Mouse (Mus musculus) limb, embryonic 15.5 days (tissue): ENCODE measurements around the gene Fcgr3. TPM values are rescaled to one million over a fixed set of nuclear protein-coding genes. Genes with fewer than 3 reads are reported as not detected.
"Not testable (repeated sequence)": the region's sequence is repeated elsewhere in the genome, so short reads cannot be mapped to it uniquely, and the experiment has no call there.

Experiments used
- ATAC-seq: fragments of 200-750 bp; cut with Nextera tagmentation; 2 replicates; pipeline ENCODE4 v1.8.0; 2017; ENCODE audit warnings: low read depth, moderate TSS enrichment; ENCODE audit not compliant: insufficient number of reproducible peaks, low FRiP score, low TSS enrichment
- H3K27ac ChIP-seq: fragments of 300-500 bp; sonication (generic); 2 replicates; pipeline ENCODE4 v1.5.1; 2015; ENCODE audit warnings: moderate library complexity, mild to moderate bottlenecking, inconsistent platforms
- H3K27me3 ChIP-seq: fragments of 300-500 bp; sonication (generic); 2 replicates; pipeline ENCODE4 v1.6.1; 2015; ENCODE audit warnings: inconsistent platforms
- H3K36me3 ChIP-seq: fragments of 300-500 bp; sonication (generic); 2 replicates; pipeline ENCODE4 v1.6.1; 2015; ENCODE audit warnings: inconsistent platforms
- H3K4me1 ChIP-seq: fragments of 300-500 bp; sonication (generic); 2 replicates; pipeline ENCODE4 v1.6.1; 2015; ENCODE audit warnings: inconsistent platforms
- H3K4me2 ChIP-seq: fragments of 300-500 bp; sonication (generic); 2 replicates; pipeline ENCODE4 v1.6.1; 2015; ENCODE audit warnings: mild to moderate bottlenecking, inconsistent platforms
- H3K4me3 ChIP-seq: fragments of 300-500 bp; sonication (generic); 2 replicates; pipeline ENCODE4 v1.5.1; 2015; ENCODE audit warnings: mild to moderate bottlenecking, inconsistent platforms
- H3K9ac ChIP-seq: fragments of 300-500 bp; sonication (generic); 2 replicates; pipeline ENCODE4 v1.6.1; 2015; ENCODE audit warnings: inconsistent platforms
- H3K9me3 ChIP-seq: fragments of 300-500 bp; sonication (generic); 2 replicates; pipeline ENCODE4 v1.6.1; 2016; ENCODE audit warnings: inconsistent platforms
- WGBS: fragments of 180-500 bp; shearing (Covaris S2); methylation state at CpG from one replicate; pipeline ENCODE4 v1.1.7; 2015; 5-methylcytosine and 5-hydroxymethylcytosine counted together
- polyA plus RNA-seq: library from polyadenylated mRNA; unstranded; fragments of >200 nt; fragmentation: Nextera tagmentation; extraction: Ambion mirVana; gene quantifications from 2 replicates; pipeline ENCODE4 v1.2.1, GENCODE M21; 2015

Gene Fcgr3
- polyA plus RNA-seq, 1 experiment from 2014 or later = 25.9 TPM

DNA sequence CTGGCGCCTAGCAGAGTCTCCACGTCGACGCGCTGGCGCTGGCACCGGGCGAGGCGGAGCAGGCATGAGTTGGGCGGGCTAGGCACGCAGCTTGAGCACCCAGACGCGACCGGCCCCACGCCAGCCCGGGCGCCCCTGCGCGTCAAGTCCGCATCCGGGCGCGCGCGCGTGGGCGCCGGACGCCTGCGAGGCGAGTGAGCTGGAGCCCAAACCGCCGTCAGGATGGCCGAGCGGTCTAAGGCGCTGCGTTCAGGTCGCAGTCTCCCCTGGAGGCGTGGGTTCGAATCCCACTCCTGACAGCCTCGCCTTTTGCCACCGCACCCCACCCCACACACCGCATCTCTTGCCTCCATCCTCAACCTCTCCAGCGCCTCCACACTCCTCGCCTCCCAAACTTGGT, 1.0 kb upstream of the Fcgr3 start:
- Histone ChIP-seq H3K4me1 (peaks cover 11% of the 10 kb centered on the region), H3K27me3 (peaks cover 44% of the 10 kb centered on the region), H3K4me2 (peak overlapping the region; percentile 39), H3K4me3 (peak overlapping the region; percentile 30)
- ATAC-seq = 0 out of 2 replicates have a peak, but pooled peaks have one; percentile 2
- H3K9me3 ChIP-seq, H3K27ac ChIP-seq, H3K9ac ChIP-seq, H3K36me3 ChIP-seq: not testable (repeated sequence)
- WGBS = 7% methylated on average over 32 of the region's 45 CpGs

DNA sequence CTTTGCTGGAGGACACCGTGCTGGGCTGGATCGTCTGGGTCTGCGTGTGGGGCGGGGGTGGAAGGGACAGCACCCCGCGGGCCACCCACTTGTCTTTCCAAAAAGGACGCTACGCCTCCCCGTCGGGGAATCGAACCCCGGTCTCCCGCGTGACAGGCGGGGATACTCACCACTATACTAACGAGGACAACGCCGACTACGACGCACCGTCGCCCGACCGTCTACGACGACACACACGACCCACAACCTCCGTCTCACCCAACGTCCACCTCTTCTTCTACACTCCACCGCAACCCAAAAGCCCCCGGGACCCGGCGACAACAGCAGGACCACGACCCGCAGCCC, 480 bp upstream of the Fcgr3 start:
- H3K27me3 ChIP-seq = peaks cover 43% of the 10 kb centered on the region
- under 1% methylated on average over 24 of the region's 35 CpGs for WGBS

DNA sequence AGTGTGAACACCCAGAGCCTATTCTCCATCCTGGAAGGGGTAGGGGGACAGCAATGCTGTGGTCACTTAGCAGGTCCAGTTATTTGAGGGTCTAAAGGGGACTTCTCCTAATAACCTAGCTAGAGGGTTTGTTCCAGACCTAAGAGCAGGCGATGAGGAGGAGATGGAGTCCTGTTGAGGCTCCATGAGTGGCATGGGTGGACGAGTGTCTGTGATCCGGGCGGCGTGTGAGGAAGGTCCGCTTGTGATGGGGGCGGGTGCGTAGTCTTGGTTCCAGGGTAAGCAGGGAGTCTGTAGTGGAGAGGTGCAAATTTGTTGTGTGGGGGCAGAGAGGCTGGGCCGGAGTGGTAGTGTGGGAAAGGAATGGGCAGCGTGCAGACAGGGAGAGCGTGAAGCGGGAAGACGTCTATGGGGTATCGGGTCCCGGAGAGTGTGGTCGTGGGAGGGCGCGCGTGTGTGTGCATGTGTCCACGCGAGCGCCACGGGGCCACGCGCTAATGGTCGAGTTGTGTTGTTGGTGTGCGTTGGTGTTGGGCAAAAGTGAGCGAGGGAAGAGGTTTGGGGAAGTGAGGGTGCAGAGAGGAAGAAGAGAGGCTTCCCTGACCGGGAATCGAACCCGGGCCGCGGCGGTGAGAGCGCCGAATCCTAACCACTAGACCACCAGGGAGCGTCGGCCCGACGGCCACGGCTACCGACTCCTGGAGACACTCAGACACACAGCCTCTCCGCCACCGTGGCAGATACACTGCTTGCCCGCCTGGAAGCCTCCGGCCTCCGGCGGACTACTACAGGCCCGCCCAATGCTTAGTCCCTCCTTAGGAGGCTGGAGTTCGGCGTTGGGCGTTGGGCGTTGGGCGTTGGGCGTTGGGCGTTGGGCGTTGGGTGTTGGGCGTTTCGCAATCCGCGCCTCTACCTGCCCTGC, 905 bp downstream of the Fcgr3 start:
- ATAC-seq = peak; percentile 71
- Histone ChIP-seq H3K4me1 (peaks cover 11% of the 10 kb centered on the region), H3K4me2 (peak overlapping the region; percentile 48), H3K4me3 (peak overlapping the region; percentile 37), H3K27me3 (peaks cover 35% of the 10 kb centered on the region)
- H3K9me3 ChIP-seq, H3K27ac ChIP-seq, H3K9ac ChIP-seq, H3K36me3 ChIP-seq: not testable (repeated sequence)
- WGBS = 9% methylated on average over 42 of the region's 61 CpGs

More for the DNA sequence above, 480 bp upstream of the Fcgr3 start:
- Histone ChIP-seq H3K4me3 (peak overlapping the region; percentile 37), H3K4me1 (peaks cover 11% of the 10 kb centered on the region), H3K4me2 (peak overlapping the region; percentile 48)
- peak; percentile 17 for ATAC-seq
- H3K9me3 ChIP-seq, H3K27ac ChIP-seq, H3K36me3 ChIP-seq, H3K9ac ChIP-seq: not testable (repeated sequence)

DNA sequence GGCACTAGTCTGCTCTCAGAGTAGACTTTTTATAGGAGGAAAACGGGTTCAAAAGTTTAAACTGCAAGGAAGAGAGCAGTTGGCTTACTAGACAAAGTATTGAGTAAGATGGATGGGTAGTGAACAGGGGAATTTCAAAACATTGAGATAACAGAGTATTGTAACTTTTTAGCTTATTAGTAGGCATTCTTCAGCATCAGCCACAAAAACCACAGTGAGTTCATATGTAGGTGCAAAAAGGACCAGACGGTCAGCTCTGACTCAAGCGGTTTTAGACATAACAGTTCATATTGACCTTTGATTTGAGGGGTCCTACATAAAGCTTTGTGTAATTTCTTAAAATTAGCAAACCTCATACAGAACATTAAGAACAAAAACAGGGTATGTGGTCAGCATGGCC, 3.2 kb downstream of the Fcgr3 start:
- Histone ChIP-seq H3K27ac (no peak overlapping the region), H3K4me3 (no peak overlapping the region), H3K4me2 (no peak overlapping the region), H3K27me3 (peaks cover 32% of the 10 kb centered on the region), H3K9me3 (no peaks in the 10 kb centered on the region), H3K9ac (no peak overlapping the region), H3K36me3 (no peaks in the 10 kb centered on the region), H3K4me1 (peaks cover 11% of the 10 kb centered on the region)
- 82% methylated on average over 3 of the region's 3 CpGs for WGBS
- no peak for ATAC-seq

DNA sequence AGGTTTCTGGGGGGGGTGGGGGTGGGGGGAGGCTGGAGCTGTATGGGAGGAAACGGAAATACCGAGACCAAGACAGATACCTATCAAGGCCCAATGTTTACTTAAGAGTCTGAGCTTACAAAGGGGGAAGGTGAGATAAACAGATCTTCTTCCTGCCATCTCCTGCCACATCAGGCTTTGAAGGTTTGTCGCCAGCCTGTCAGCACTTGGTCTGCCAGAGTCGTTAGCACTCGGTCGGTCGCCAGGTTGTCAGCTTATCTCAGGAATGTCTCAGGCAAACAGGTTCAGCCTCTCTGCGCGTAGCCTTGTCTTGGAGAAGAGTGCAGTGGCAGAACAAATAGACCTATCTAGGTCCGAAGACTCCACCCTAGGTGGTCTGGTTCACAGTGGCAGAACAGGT, 4.3 kb downstream of the Fcgr3 start:
- H3K9ac ChIP-seq = no peak overlapping the region
- no peaks in the 10 kb centered on the region for H3K9me3 ChIP-seq
- H3K36me3 ChIP-seq = no peaks in the 10 kb centered on the region
- no peak for ATAC-seq
- H3K4me2 ChIP-seq = no peak overlapping the region
- no peak overlapping the region for H3K27ac ChIP-seq
- H3K4me1 ChIP-seq = peaks cover 9% of the 10 kb centered on the region
- H3K4me3 ChIP-seq = no peak overlapping the region
- peaks cover 24% of the 10 kb centered on the region for H3K27me3 ChIP-seq
- 35% methylated on average over 10 of the region's 10 CpGs for WGBS

DNA sequence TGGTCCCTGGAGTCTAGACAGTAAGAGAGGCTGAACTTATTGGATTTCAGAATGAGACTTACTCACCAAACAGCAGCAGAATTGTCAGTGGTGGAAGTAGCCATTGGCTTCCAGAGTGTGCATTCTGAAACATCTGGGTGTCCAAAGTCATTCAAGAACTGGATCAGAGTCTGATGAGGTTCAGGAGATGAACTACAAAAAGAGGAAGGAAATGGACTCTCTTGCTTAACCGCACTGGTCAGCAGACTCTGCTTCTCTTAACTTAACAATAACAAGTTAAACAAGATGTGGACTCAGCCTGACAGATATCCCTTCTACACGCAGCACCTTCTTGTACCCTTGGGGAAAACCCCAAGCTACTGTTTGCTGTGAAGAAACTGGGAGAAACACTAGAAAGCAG, 5.5 kb downstream of the Fcgr3 start:
- Histone ChIP-seq H3K9ac (no peak overlapping the region), H3K27ac (no peak overlapping the region), H3K27me3 (peaks cover 15% of the 10 kb centered on the region), H3K9me3 (no peaks in the 10 kb centered on the region), H3K4me2 (no peak overlapping the region), H3K4me3 (no peak overlapping the region), H3K4me1 (peaks cover 3% of the 10 kb centered on the region; the same call in 1 of the 2 replicates), H3K36me3 (no peaks in the 10 kb centered on the region)
- 81% methylated on average over 2 of the region's 2 CpGs for WGBS
- ATAC-seq = no peak

DNA sequence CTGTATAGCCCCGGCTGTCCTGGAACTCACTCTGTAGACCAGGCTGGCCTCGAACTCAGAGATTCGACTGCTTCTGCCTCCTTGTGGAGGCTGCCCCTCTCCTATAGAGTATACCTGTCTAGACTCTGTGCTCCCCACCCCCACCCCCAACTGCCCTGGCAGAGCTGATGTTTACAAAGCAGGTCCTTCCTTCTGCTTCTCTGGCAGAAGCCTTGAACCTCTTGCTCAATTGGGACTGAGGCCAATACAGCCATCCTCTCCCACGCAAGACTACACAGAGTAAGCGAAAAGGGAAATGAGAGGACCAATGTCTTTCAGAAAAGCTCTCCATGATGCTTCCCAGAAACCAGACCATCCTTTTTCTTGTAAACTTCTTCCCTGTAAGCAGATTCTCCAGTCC, 7.5 kb downstream of the Fcgr3 start:
- no peak overlapping the region for H3K4me2 ChIP-seq
- no peak overlapping the region for H3K4me3 ChIP-seq
- no peaks in the 10 kb centered on the region for H3K9me3 ChIP-seq
- no peaks in the 10 kb centered on the region for H3K36me3 ChIP-seq
- 88% methylated on average over 5 of the region's 5 CpGs for WGBS
- H3K4me1 ChIP-seq = no peaks in the 10 kb centered on the region
- H3K9ac ChIP-seq = no peak overlapping the region
- 0 out of 2 replicates have a peak, but pooled peaks cover 4% of the 10 kb centered on the region for H3K27me3 ChIP-seq
- H3K27ac ChIP-seq = no peak overlapping the region
- no peak for ATAC-seq

DNA sequence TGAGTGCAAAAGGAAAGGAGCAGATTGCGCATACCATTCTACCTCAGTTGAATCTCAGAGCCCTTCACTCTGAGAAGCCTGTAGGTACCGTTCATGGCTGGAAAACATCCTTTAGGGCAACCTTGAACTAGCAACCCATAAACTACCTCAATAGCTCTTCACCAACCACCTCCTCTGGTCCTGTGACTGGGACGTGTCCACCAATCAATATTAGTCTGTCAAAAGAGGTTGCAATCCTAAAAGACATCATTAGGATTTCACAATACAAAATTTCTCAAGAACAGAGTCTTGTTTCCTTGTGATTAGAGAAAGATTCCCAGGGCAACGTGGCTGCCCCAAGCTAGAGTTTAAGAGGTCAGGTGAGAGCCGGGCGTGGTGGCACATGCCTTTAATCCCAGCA, 11.4 kb downstream of the Fcgr3 start:
- Histone ChIP-seq H3K4me3 (no peak overlapping the region), H3K27ac (no peak overlapping the region), H3K9ac (no peak overlapping the region), H3K4me1 (no peaks in the 10 kb centered on the region), H3K27me3 (0 out of 2 replicates have a peak, but pooled peaks cover under 1% of the 10 kb centered on the region), H3K9me3 (no peaks in the 10 kb centered on the region), H3K4me2 (no peak overlapping the region), H3K36me3 (no peaks in the 10 kb centered on the region)
- no peak for ATAC-seq
- WGBS = 81% methylated on average over 6 of the region's 6 CpGs

DNA sequence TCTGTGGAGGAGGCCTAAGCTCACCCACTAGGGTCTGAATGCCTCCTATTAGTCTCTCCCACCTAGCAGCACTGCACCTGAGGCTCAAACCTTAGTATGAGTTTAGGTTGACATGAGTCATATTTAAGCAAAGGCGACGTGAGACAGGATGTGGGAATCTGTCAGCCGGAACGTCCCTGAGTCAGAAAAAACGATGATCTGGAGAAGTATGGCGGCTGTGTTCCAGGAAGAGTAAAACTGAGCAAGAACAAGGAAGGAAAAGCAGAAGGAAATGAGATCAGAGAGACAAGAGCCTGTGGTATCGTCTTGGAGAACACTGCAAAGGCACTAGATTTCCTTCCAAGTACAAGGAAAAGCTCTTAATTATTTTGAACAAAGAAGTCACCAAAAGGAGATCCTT, 14.0 kb downstream of the Fcgr3 start:
- ATAC-seq = no peak
- H3K4me1 ChIP-seq = no peaks in the 10 kb centered on the region
- 85% methylated on average over 7 of the region's 7 CpGs for WGBS
- H3K4me3 ChIP-seq = no peak overlapping the region
- no peaks in the 10 kb centered on the region for H3K9me3 ChIP-seq
- no peaks in the 10 kb centered on the region for H3K27me3 ChIP-seq
- no peak overlapping the region for H3K9ac ChIP-seq
- no peaks in the 10 kb centered on the region for H3K36me3 ChIP-seq
- no peak overlapping the region for H3K27ac ChIP-seq
- H3K4me2 ChIP-seq = no peak overlapping the region

DNA sequence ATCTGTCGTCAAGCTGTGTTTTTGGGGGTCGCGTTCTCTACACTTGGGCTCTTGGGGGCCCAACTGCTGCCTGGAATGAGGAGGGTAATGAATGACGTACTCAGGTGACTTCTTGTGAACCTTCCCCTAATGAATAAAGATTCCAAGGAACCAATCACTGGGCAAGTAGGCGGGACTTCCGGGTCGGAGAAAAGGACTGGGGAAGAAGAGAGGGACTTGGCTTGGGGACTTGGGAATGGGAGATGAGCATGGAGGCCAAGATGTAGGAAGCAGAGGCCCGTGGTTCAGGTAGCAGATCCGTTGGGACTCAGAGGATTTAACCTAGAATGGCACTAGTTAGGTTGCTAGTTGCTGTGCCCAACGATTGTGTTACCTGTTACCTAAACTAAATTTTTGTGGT, 15.5 kb downstream of the Fcgr3 start:
- H3K4me2 ChIP-seq = no peak overlapping the region
- no peaks in the 10 kb centered on the region for H3K36me3 ChIP-seq
- WGBS = 48% methylated on average over 10 of the region's 10 CpGs
- no peak overlapping the region for H3K27ac ChIP-seq
- H3K9ac ChIP-seq = no peak overlapping the region
- no peak overlapping the region for H3K4me3 ChIP-seq
- no peaks in the 10 kb centered on the region for H3K9me3 ChIP-seq
- H3K4me1 ChIP-seq = 0 out of 2 replicates have a peak, but pooled peaks cover under 1% of the 10 kb centered on the region
- no peak for ATAC-seq
- H3K27me3 ChIP-seq = no peaks in the 10 kb centered on the region

DNA sequence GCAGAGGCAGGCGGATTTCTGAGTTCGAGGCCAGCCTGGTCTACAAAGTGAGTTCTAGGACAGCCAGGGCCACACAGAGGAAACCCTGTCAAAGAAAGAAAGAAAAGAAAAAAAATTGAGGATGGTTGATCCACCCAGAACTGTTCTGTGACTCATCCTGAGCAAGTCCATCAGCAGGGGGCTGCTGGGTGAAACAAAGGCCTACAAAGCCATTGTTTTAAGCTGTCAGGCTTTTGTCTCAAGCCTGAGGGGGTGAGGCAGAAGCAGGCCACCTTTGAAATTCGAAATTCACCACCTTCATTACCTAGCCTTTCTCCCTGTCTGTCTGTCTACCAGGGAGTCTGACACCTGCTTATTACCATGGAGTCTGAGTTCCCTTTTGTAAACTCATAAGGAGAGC, 18.2 kb downstream of the Fcgr3 start:
- Histone ChIP-seq H3K9ac (no peak overlapping the region), H3K4me3 (no peak overlapping the region), H3K4me2 (no peak overlapping the region), H3K36me3 (no peaks in the 10 kb centered on the region), H3K27ac (no peak overlapping the region), H3K27me3 (no peaks in the 10 kb centered on the region), H3K9me3 (no peaks in the 10 kb centered on the region), H3K4me1 (peaks cover 6% of the 10 kb centered on the region; the same call in 1 of the 2 replicates)
- WGBS = 74% methylated on average over 3 of the region's 3 CpGs
- no peak for ATAC-seq

DNA sequence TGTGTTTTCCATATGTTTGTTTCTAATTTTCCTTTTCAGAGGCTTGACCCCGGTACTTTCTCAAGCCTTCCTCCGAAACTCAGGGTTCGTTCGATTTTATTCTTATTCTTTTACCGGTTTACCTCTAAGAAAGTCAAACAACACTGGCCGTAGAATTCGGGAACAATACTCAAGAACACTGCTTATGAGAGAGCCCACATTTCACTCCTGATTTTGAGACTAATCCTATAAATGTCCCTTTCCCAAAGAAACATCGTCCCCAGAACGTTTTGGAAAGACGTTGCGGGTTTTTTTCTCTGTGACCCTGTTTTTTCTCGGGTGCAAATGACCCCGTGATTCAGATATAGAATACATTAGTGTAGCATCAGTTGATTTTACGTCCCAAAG, 19.7 kb downstream of the Fcgr3 start:
- no peaks in the 10 kb centered on the region for H3K9me3 ChIP-seq
- no peak overlapping the region for H3K27ac ChIP-seq
- no peaks in the 10 kb centered on the region for H3K36me3 ChIP-seq
- H3K4me1 ChIP-seq = peaks cover 6% of the 10 kb centered on the region; the same call in 1 of the 2 replicates
- H3K27me3 ChIP-seq = no peaks in the 10 kb centered on the region
- 0 out of 2 replicates have a peak, but pooled peaks have one; percentile 19 for ATAC-seq
- H3K4me2 ChIP-seq = peak overlapping the region; percentile 47
- H3K4me3 ChIP-seq = peak overlapping the region; percentile 73
- no peak overlapping the region for H3K9ac ChIP-seq
- WGBS = 6% methylated on average over 14 of the region's 14 CpGs
